In genomic region chr9:92276360-92276759, GRCm38 (mm10) we compare ENCODE assay signal across 19 mouse cellular contexts. TPM values are rescaled to one million over a fixed set of nuclear protein-coding genes. Genes with fewer than 3 reads are reported as not detected.
DNase-seq lines count a peak whose midpoint lies in the region; ATAC-seq and TF ChIP-seq lines count a peak whose summit lies in the region.
"Had no signal": no experiment of that assay in that cellular context is flagged by ENCODE, and none has a peak within 500 bp of the region (broad histone marks: within the 10 kb centered on the region; RNA-seq: fewer than 3 reads in every experiment).

No protein-coding gene starts in this region.

- H3K9ac ChIP-seq in liver, embryonic 16.5 days (ENCODE audit: low read depth, low read length) = no peak overlapping the region
- H3K9ac ChIP-seq in neural tube, embryonic 15.5 days (replicated peaks) = no peak overlapping the region
- H3K9ac ChIP-seq: lung, embryonic 14.5 days; midbrain, embryonic 13.5 days; stomach, embryonic 15.5 days had no signal

- H3K4me1 ChIP-seq in liver, embryonic 16.5 days (ENCODE audit: control insufficient read depth, low read depth, low read length) = peaks cover 25% of the 10 kb centered on the region
- H3K4me1 ChIP-seq in neural tube, embryonic 15.5 days = no peaks in the 10 kb centered on the region
- H3K4me1 ChIP-seq: forebrain, embryonic 10.5 days; midbrain, embryonic 13.5 days had no signal

- no peak for DNase-seq in layer of hippocampus, adult 2 months (ENCODE audit: low spot score in 2 of 2)
- no peak for DNase-seq in layer of hippocampus, adult 9-10 months (ENCODE audit: low spot score)
- DNase-seq in kidney, adult 18-20 months = peak; percentile 67
- no peak for DNase-seq in urinary bladder, adult 2 months (ENCODE audit: low spot score)
- DNase-seq in cerebellum, postnatal 14 days = no peak
- DNase-seq: adrenal gland, postnatal 10 days; B cell, adult 2 months; cerebellum, adult 11 months; gastrocnemius, postnatal 10 days; lung, embryonic 14.5 days; right cerebral cortex, postnatal 25 days had no signal

- H3K9me3 ChIP-seq in liver, embryonic 16.5 days (replicated peaks; ENCODE audit: control insufficient read depth, low read length) = no peaks in the 10 kb centered on the region
- H3K9me3 ChIP-seq in neural tube, embryonic 15.5 days (replicated peaks) = no peaks in the 10 kb centered on the region
- H3K9me3 ChIP-seq: forebrain, embryonic 10.5 days; midbrain, embryonic 13.5 days; stomach, embryonic 15.5 days had no signal

- peak overlapping the region; percentile 68; the same call in 1 of the 2 replicates for H3K27ac ChIP-seq in layer of hippocampus, adult 2 months
- H3K27ac ChIP-seq in liver, embryonic 16.5 days (ENCODE audit: low read length) = no peak overlapping the region
- H3K27ac ChIP-seq in neural tube, embryonic 15.5 days (replicated peaks) = no peak overlapping the region
- H3K27ac ChIP-seq: forebrain, embryonic 10.5 days; midbrain, embryonic 13.5 days; stomach, embryonic 15.5 days had no signal

- no peaks in the 10 kb centered on the region for H3K36me3 ChIP-seq in liver, embryonic 16.5 days (ENCODE audit: control insufficient read depth, insufficient read depth)
- no peaks in the 10 kb centered on the region for H3K36me3 ChIP-seq in neural tube, embryonic 15.5 days
- H3K36me3 ChIP-seq: midbrain, embryonic 13.5 days; stomach, embryonic 15.5 days had no signal

- WGBS in liver, embryonic 16.5 days (ENCODE audit: insufficient replicate concordance) = 26% methylated on average over 7 of the region's 7 CpGs
- 77% methylated on average over 7 of the region's 7 CpGs for WGBS in neural tube, embryonic 15.5 days

- H3K4me3 ChIP-seq in layer of hippocampus, adult 2 months = peak overlapping the region; percentile 40
- H3K4me3 ChIP-seq in liver, embryonic 16.5 days (ENCODE audit: low read depth, low read length) = no peak overlapping the region
- H3K4me3 ChIP-seq in neural tube, embryonic 15.5 days (replicated peaks) = no peak overlapping the region
- H3K4me3 ChIP-seq: forebrain, embryonic 10.5 days; midbrain, embryonic 13.5 days; stomach, embryonic 15.5 days had no signal

- H3K27me3 ChIP-seq in liver, embryonic 16.5 days (ENCODE audit: control insufficient read depth, insufficient read depth, low read depth, low read length) = no peaks in the 10 kb centered on the region
- H3K27me3 ChIP-seq in neural tube, embryonic 15.5 days (replicated peaks) = no peaks in the 10 kb centered on the region
- H3K27me3 ChIP-seq: midbrain, embryonic 13.5 days; Patski; stomach, embryonic 15.5 days had no signal

- TF ChIP-seq CTCF in layer of hippocampus, adult 2 months (conservative IDR thresholded peaks at IDR 0.05) = no peak

- H3K4me2 ChIP-seq in liver, embryonic 16.5 days (ENCODE audit: low read depth, low read length) = no peak overlapping the region
- H3K4me2 ChIP-seq in neural tube, embryonic 15.5 days = no peak overlapping the region
- H3K4me2 ChIP-seq: lung, embryonic 14.5 days; midbrain, embryonic 13.5 days; stomach, embryonic 15.5 days had no signal

- ATAC-seq in erythroid progenitor cell, adult 5-6 weeks (replicated peaks; ENCODE audit: low FRiP score, poor library complexity, severe bottlenecking) = peak; percentile 58
- peak; percentile 25; the same call in 1 of the 2 replicates for ATAC-seq in liver, embryonic 16.5 days (ENCODE audit: low read depth)
- ATAC-seq in neural tube, embryonic 15.5 days (ENCODE audit: low FRiP score) = no peak
- ATAC-seq: midbrain, embryonic 13.5 days had no signal

RNA-seq across cellular contexts. Expression of gene Plscr2, which starts 1.0 kb away (rescaled TPM):
- total RNA-seq in layer of hippocampus, adult 2 months (2021) = 1 to 10 TPM; 2.6 to 3.1 TPM
- total RNA-seq in erythroid progenitor cell, adult 5-6 weeks (2015; ENCODE audit: low replicate concordance) = 1.4 TPM in 1 of 2 replicates, not detected in the other
- 0.26 TPM in 1 of 2 replicates, not detected in the other for total RNA-seq in erythroid progenitor cell, adult 5-6 weeks (2017; ENCODE audit: low replicate concordance)
- polyA plus RNA-seq in liver, embryonic 16.5 days (2015; fragmentation: Nextera tagmentation; extraction: Ambion mirVana) = 0.72 and 0.92 TPM in 2 replicates
- 3.9 and 5.3 TPM in 2 replicates for polyA plus RNA-seq in urinary bladder, adult 2 months (2012; rRNA removed)
- 0.87 and 1.2 TPM in 2 replicates for polyA plus RNA-seq in neural tube, embryonic 15.5 days (2015; fragmentation: Nextera tagmentation; extraction: Ambion mirVana)

RNA-seq across cellular contexts. Expression of gene Plscr1, which starts 26.8 kb away (rescaled TPM):
- 1 to 10 TPM; 1.4 to 1.7 TPM for total RNA-seq in layer of hippocampus, adult 2 months (2021)
- 17.6 and 31.7 TPM in 2 replicates for total RNA-seq in erythroid progenitor cell, adult 5-6 weeks (2015; ENCODE audit: low replicate concordance)
- total RNA-seq in erythroid progenitor cell, adult 5-6 weeks (2017; ENCODE audit: low replicate concordance) = 6.1 and 6.9 TPM in 2 replicates
- polyA plus RNA-seq in liver, embryonic 16.5 days (2015; fragmentation: Nextera tagmentation; extraction: Ambion mirVana) = 25.2 and 25.4 TPM in 2 replicates
- polyA plus RNA-seq in urinary bladder, adult 2 months (2012; rRNA removed) = 7.6 and 9.5 TPM in 2 replicates
- 9.6 and 18.7 TPM in 2 replicates for polyA plus RNA-seq in neural tube, embryonic 15.5 days (2015; fragmentation: Nextera tagmentation; extraction: Ambion mirVana)

RNA-seq across cellular contexts. Expression of gene 1700057G04Rik, which starts 32.8 kb away (rescaled TPM):
- not detected for total RNA-seq in layer of hippocampus, adult 2 months (2021)
- not detected in 2 replicates for total RNA-seq in erythroid progenitor cell, adult 5-6 weeks (2015; ENCODE audit: low replicate concordance)
- not detected in 2 replicates for total RNA-seq in erythroid progenitor cell, adult 5-6 weeks (2017; ENCODE audit: low replicate concordance)
- not detected in 2 replicates for polyA plus RNA-seq in liver, embryonic 16.5 days (2015; fragmentation: Nextera tagmentation; extraction: Ambion mirVana)
- not detected in 2 replicates for polyA plus RNA-seq in urinary bladder, adult 2 months (2012; rRNA removed)
- not detected in 2 replicates for polyA plus RNA-seq in neural tube, embryonic 15.5 days (2015; fragmentation: Nextera tagmentation; extraction: Ambion mirVana)
- total RNA-seq: adrenal gland, postnatal 10 days; gastrocnemius, postnatal 10 days; neutrophil, adult 5-6 weeks had no signal
- polyA plus RNA-seq: forebrain, embryonic 10.5 days; lung, embryonic 14.5 days; midbrain, embryonic 13.5 days; Patski; stomach, embryonic 15.5 days had no signal
